Mouse (Mus musculus) ovary, postnatal 10 days (tissue): ENCODE data around the gene Itsn2.
"Not testable (repeated sequence)": the region's sequence is repeated elsewhere in the genome, so short reads cannot be mapped to it uniquely, and the experiment has no call there.

Experiments
- DNase-seq: peaks from one replicate; pipeline ENCODE4 v3.0.0; 2022; ENCODE audit warnings: low spot score

The Itsn2 gene

DNA sequence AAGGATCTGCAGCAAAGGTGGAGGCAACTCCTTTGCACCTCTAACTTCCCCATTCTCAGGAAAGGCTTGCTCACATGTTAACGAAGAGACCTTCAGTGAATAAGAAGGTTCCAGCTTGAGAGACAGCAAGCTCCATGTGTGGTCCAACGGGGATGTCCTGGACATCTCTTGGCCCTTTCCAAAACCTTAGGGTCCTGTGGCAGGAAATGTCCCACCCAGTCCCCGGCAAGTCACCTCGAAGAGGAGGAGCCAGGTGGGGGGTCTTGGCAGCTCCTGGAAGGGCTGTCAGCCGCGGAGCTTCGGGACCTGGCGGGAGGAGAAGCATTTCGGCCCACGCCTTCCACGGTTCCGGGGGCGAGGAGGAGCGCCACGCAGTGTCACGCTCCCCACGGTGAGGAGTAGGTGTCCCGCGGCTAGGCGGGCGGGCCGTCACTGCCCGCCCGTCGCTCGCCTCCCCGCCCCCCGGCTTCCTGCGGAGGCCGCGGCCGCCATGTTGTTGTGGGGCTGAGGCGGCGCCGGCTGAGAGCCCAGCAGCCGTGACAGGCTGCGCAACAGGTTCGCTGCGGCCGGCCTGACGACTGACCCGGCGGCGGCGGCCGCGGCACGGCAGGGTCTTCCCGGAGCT is at the start of gene Itsn2, which contains the start of gene Gm3625:
Gene Itsn2 (plus strand): TSS at position 98 of the 625 bp plus-strand sequence.
Gene Gm3625 (minus strand): TSS at position 387 of the 625 bp plus-strand sequence.
- peak; percentile 62 for DNase-seq

- DNase-seq, result no peak
These were observed 48.0 kb upstream of the Itsn2 start for GRCm38 (mm10) chr12:4544400-4544919.

- no peak for DNase-seq
These were observed 47.0 kb upstream of the Itsn2 start for GRCm38 (mm10) chr12:4545425-4545824.

DNA sequence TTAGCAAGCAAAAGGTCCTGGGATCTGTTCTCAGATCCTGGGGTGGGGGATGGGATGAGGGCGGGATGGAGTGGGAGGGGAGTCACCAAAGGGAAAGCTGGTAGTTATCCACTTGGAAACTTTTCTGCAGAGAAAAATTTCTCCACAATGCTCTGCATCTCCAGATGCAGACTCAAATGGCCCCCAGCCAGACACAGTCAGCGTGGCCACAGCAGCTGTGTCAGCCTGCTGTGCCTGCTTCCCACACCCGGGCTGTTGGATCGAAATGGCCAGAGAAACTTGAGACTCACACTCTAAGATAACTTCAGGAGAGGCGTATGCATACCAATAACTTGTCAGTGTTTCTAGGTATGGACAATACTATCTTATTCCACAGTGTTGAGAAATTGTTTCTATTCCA is 45.9 kb upstream of the Itsn2 start:
- DNase-seq, result no peak

DNA sequence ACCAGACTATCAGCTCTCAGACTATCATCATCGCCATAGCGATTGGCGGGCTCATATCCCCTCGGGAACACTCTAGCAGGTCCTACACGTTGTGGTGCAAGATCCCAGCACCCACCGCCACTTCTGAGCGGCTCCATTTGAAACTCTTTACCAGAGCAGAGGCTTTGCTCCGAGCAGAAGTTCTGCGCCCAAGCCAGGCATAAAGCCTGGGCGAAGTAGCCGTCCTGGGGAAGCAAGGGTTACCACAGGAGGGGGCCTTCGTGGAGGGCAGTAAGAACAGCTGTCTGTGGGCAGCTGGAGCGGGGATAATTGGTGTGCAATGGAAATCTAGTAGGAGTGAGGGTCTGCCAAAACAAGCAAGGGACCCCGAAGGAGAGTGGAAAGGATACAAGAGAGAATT is 44.9 kb upstream of the Itsn2 start:
- DNase-seq, result no peak

DNA sequence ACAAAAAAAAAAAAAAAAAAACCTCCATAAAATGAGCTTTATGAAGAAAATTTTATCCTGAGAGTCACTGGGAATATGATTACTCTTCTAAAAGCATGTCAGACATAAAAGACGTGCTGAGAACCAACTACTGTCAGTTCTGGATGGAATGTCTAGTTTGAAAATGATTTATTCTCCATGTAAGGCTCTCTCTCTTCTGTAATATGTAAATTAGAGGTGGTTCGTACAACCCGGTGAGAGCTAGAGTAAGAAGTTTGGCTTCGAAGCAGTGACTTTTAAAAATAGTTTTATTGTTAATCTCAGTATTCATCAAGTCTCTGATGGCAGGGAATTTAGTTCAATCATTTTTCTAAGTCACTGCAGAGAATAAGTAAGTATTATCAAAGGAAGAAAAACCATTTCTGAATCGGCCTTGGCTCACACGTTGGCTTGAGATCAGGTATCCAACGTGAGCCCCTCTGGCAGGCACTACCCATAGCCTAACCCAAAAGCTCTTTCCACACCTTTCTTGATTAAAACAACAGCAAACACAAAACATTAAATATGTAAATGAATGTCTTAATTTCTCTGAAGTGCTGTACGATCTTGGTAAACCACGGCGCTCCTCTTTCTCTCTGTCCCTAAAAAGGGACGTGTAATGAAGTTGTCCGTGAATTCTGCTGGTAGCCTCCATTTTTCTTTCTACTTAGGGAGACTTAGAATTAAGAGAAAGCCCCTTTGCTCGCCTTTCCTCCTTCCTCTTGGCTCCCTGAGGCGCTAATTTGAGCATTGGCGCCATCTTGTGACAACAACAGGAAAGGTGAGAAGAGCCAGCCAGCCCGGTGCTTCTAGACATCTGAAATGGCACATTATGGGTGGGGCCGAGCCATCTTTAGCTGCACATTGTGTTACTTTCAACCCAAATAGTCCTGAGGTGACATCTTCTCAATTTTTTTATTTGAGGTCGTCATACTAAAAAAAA is 44.1 kb upstream of the Itsn2 start:
- peak; percentile 67 for DNase-seq

GRCm38 (mm10) chr12:4553704-4554103 is 38.7 kb upstream of the Itsn2 start:
- DNase-seq, result not testable (repeated sequence)

- DNase-seq, result no peak
These were observed 37.0 kb upstream of the Itsn2 start for GRCm38 (mm10) chr12:4555451-4555850.

DNA sequence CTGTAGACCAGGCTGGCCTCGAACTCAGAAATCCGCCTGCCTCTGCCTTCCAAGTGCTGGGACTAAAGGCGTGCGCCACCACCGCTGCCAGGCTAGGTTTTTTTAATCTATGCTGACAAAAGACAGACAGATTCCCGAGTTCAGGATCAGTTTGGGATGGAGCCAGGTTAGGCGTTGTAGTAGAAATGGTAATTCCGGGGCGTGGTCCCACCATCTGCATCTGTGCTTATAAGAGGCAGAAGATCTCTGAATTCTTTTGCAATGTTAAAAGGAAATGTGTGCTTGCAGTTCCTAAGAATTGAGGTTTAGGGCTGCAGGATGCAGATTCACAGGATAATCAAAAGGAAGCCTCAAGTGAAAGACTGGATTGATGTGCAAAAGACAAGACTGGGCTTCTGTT is 35.5 kb upstream of the Itsn2 start:
- DNase-seq, result no peak

DNA sequence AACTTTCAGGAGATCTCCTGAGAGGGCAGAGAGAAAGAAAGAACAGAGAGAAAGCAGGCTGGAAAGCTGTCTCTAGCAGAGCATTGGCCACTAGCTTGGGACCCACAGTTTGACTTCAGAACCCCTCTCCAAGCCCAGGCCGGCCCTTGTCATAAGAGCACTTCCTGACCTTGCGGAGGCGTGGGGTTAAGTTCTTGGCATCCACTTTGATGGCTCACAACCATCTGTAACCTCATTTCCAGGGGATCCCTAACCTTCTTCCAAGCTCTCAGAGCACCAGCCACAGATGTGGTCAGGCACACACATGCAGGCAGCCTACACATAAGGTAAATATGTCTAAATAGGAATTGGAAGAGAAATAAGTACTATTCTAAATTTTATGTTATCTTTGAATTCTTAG is 35.0 kb upstream of the Itsn2 start:
- DNase-seq, result no peak

DNA sequence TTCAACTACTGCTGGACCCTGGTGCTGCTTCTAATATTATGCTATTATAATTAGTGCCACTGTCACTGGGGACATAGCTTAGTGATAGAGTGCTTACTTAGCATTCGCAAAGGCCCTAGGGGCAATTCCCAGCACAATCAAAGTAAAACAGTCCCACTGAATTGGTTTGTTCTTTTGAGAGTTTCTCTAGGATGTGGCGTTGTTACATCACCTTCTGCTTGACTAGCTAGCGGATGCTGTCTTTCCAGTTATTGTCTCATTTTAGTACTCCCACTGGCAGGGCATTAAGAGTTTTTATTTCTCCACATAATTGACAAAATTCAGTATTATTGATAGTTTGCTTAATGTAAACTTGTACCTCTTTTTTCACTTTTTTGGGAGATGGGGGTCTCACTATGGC is 34.4 kb upstream of the Itsn2 start:
- no peak for DNase-seq

- DNase-seq, result no peak
These were observed 33.8 kb upstream of the Itsn2 start for GRCm38 (mm10) chr12:4558475-4559279.

DNA sequence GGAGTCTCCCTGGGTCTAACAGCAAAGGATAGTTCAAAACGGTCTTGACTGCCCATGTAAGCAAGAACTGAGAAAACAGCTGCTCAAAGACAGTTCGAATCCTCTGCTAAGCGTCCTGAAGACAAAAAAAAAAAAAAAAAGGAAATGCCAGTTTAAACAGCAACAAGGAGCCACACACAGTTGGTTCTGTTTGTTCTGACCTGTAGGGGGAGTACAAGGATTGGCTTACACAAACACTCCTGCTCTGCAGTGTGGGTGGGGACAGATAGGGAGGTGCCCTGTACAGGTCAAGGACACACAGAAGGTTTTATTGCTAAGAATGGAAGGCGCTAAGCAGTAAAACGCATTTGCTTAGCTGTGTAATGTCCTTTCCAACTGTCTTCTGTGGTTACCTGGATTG is 20.6 kb upstream of the Itsn2 start:
- no peak for DNase-seq

DNA sequence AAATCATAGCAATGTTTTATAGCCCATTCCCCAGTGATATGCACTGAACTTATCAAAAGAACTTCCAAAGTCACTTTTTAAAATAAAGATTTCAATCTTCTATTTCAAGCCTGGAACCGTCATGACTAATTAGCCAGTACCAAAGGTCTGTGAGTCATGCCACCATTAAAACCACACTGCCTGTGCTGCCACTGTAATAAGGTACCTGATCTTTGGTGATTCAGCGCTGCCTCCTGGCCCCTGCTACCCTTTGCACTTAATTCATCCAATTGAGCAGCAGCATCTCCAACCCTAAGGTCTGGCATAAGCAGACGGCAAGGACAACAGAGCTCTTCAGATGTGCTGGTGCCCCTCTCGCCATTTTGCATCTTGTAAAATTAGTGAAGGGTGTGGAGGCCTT is 18.4 kb upstream of the Itsn2 start:
- DNase-seq, result no peak

- no peak for DNase-seq
These were observed 10.1 kb upstream of the Itsn2 start for GRCm38 (mm10) chr12:4582326-4582725.

DNA sequence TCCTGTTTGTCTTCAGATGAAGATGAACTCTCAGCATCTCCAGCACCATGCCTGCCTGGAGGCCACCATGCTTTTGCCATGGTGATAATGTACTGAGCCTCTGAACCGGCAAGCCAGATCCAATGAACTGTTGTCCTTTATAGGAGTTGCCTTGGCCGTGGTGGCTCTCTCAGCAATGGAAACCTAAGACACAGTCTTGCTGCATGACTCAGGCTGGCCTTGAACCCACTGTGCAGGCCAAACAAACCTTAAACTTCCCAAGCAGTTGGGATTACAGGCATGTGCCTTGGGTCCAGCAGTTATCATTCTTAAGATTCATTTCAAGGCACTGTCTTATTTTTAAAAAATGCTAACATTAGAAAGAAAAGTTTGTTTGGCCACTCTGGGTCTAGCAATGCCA is 4.6 kb upstream of the Itsn2 start:
- no peak for DNase-seq

DNA sequence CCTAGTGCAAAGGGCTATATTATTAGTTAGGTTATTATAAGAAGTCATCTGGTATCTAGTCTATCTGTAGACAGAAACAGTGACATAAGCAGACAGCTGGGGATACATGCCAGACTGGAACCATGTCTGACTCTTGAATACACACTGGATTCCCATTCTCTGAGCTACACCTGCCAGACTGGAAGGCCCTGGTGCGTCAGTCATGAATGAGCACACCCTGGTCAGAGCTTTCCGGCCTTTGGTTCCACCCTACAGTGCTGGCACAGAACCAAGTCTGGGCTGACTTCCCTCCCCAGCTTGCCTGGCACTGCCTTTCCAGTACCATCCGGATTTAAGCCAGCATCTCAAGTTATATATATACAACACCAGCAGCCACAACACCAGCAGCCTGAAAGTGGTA is 3.8 kb upstream of the Itsn2 start:
- no peak for DNase-seq

DNA sequence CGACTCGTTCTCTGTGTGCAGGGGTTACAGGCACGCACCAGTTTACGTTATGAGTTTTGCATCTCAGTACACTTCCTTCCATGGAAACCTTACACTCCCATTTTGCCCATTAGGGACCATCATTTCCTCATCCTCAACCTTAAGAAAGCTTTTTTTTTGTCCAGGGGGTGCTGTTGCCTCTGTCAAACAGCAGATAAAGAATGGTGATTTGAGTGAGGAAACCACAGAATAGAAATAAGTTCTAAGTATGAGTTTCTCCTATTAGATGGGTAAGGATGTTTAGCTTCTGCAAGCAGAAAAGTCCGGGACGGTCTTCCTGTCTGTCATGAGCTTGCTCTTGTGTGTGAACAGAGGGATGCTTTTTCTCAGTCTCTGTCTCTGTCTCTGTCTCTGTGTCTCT is 413 bp upstream of the Itsn2 start:
- DNase-seq, result no peak

DNA sequence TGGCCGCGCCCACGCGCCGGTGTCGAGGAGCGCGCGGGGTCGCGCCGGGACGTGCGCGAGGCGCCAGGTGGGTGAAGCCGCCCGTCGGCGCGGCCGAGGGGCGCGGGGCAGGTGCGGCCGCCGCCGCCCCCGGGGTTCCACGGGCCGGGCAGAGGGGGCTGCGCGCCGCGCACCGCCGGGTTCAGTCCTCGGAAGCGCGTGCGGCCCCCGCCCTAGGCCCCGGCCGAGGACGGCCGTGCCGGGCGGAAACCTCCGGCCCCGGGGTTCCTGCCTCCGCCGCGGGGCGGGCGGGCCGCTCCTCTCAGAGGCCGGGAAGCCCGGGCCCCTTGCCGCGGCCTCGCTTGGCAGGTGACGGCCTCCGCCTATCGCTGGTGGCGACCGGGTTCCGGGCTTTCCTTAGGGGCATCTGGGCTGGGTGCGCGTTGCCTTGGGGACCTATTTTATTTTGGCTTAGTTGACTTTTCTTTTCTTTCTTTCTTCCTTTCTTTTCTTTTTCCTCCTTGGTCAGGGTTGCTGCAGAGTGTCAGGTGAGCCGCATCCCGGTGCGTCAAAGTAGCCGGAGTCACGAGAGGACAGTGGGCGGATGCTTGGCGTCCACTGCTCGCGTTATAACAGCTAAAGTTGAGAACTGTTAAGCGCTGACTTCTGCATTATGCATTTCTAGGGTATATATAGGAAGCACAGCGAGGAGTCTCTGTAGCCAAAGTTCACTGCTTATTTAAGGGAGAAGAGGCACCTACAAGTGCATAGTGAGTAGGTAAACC is 910 bp downstream of the Itsn2 start:
- peak; percentile 35 for DNase-seq

GRCm38 (mm10) chr12:4593930-4594391 is 1.5 kb downstream of the Itsn2 start:
- DNase-seq, result no peak

DNA sequence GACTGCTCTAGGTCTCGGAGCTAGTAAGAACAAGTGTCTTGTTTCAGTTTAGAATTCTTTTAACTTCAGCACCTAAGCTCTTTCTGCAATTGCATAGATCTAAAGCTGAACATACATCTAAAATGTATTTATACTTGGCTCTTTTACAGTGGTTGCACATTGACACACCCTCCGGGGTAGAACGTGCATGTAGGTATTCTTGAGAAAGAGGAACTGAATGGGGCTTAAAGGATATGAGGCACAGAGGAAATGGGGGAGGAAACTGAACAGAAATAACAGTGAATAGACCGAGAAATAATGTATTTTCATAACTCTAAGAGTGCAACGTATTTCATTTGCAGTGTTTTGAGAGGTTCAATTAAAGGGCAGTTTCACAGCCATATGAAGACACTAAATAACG is 2.6 kb downstream of the Itsn2 start:
- no peak for DNase-seq
